Mouse (Mus musculus) testis, adult 2 months (tissue): ENCODE data around the gene Traf4.

Experiments used
- CTCF ChIP-seq: fragments of 200-500 bp; IDR thresholded peaks from 2 replicates; pipeline ENCODE4 v1.5.1; 2012; ENCODE audit warnings: low read depth, mild to moderate bottlenecking, inconsistent platforms, low read length, moderate library complexity; ENCODE audit not compliant: control insufficient read depth, insufficient read depth, insufficient replicate concordance
- POLR2A ChIP-seq: fragments of 200-500 bp; IDR thresholded peaks from 2 replicates; pipeline ENCODE4 v1.6.1; 2012; ENCODE audit warnings: low read depth, mild to moderate bottlenecking, inconsistent platforms, low read length, moderate library complexity; ENCODE audit not compliant: control insufficient read depth

GRCm38 (mm10) chr11:78140665-78141064 lies 24.7 kb downstream of the Traf4 start:
- TF ChIP-seq CTCF (no peak), POLR2A (no peak)
